Mouse (Mus musculus): ENCODE measurements at regions not wholly inside any gene's neighbourhood (a gene's known extent, or its start where the extent isn't known, plus 50 kb on each side); places are given as distances from the start of the nearest gene placed in this dataset.

DNA sequence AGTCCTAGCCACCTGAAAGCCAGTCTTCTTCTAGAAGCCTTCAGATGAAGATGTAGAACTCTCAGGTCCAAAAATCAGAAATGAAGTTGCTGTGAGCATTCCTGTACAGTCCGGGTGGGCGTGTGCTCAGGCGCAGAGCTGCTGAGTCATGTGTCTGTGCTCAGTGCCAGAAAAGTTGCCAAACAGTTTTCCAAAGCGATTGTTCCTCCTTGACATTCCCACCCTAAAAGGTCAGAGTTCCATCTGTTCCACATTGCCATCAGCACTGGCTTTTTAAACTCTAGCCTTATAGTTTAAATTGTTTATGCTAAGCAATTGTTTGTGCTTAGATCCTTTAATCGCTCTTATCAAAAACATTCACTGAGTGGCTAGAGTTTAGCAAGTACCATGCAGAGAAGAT is 222.7 kb upstream of the Gadl1 start:
- TF ChIP-seq EP300 (IDR thresholded peaks at IDR 0.05; ENCODE audit: insufficient read depth, low read depth, low read length) (no peak), POLR2A (IDR thresholded peaks at IDR 0.05; ENCODE audit: insufficient read depth, low read length) (no peak), CTCF (IDR thresholded peaks at IDR 0.05; ENCODE audit: low read depth, low read length) (no peak)

Measured in ES-Bruce4 (cell line).